ENCODE assay signal across 8 mouse cellular contexts in the genomic region with DNA sequence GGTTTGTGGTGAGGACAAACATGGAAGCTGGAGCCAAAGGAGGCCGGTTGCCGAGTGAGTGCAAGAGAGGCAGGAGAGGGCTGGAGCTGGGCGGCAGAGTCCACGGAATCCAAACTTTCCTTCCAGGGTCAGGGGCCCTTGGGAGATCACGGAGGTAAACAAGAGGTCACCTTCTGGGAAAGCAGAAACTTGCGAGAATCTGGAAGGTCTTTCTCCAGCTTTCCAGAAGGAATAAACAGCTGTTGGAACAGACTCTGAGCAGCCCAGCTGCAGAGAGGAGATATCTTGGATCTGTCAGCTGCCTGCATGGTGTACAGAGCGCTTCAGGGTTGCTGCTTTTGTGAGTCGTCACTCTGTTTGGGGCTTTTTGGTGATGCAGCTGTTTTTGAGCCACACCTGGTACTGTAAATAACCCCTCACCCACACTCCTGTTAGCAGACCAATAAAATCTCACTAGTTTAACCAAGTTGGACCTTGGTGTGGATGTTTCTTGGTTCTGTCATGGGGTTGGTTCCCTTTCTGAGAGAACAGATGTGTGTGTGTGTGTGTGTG. TPM values are rescaled to one million over a fixed set of nuclear protein-coding genes. Genes with fewer than 3 reads are reported as not detected.
DNase-seq lines count a peak whose midpoint lies in the region; ATAC-seq and TF ChIP-seq lines count a peak whose summit lies in the region.

No protein-coding gene starts in this region.

- H3K9me3 ChIP-seq in ES-E14 (ENCODE audit: control insufficient read depth, insufficient read depth, low read depth, low read length) = no peaks in the 10 kb centered on the region
- H3K9me3 ChIP-seq in forebrain, embryonic 15.5 days = no peaks in the 10 kb centered on the region
- H3K9me3 ChIP-seq in limb, embryonic 11.5 days (ENCODE audit: control insufficient read depth, low read length) = no peaks in the 10 kb centered on the region
- H3K9me3 ChIP-seq in midbrain, embryonic 14.5 days (ENCODE audit: control insufficient read depth, low read length) = no peaks in the 10 kb centered on the region

- H3K9ac ChIP-seq in ES-E14 (ENCODE audit: insufficient read depth, low read depth, low read length, poor library complexity, severe bottlenecking) = peak overlapping the region; percentile 52; the same call in 1 of the 2 replicates
- H3K9ac ChIP-seq in forebrain, embryonic 15.5 days (replicated peaks) = no peak overlapping the region
- no peak overlapping the region for H3K9ac ChIP-seq in limb, embryonic 11.5 days (ENCODE audit: low read length)
- H3K9ac ChIP-seq in midbrain, embryonic 14.5 days (replicated peaks; ENCODE audit: low read length) = no peak overlapping the region

- H3K4me1 ChIP-seq in ES-E14 (ENCODE audit: control insufficient read depth in 2 of 2, insufficient read depth in 2 of 2, low read length in 2 of 2, poor library complexity in 1 of 2) = peaks cover 0 to 18% of the 10 kb centered on the region in 2 experiments; a peak in 2 of 4 replicates
- H3K4me1 ChIP-seq in forebrain, embryonic 15.5 days = peaks cover 6% of the 10 kb centered on the region
- H3K4me1 ChIP-seq in limb, embryonic 11.5 days (ENCODE audit: control insufficient read depth, insufficient read depth, low read length) = no peaks in the 10 kb centered on the region
- no peaks in the 10 kb centered on the region for H3K4me1 ChIP-seq in midbrain, embryonic 14.5 days (ENCODE audit: control insufficient read depth, insufficient read depth, low read length)

- peak overlapping the region; percentile 6 to 34; a peak in 2 of 4 replicates for H3K4me3 ChIP-seq in ES-E14 (ENCODE audit: insufficient read depth in 1 of 2, low read depth in 1 of 2, low read length in 2 of 2, poor library complexity in 1 of 2, severe bottlenecking in 1 of 2)
- no peak overlapping the region for H3K4me3 ChIP-seq in forebrain, embryonic 15.5 days
- H3K4me3 ChIP-seq in limb, embryonic 11.5 days (ENCODE audit: low read depth, low read length) = no peak overlapping the region
- peak overlapping the region; percentile 20; the same call in 1 of the 2 replicates for H3K4me3 ChIP-seq in midbrain, embryonic 14.5 days (replicated peaks; ENCODE audit: low read depth, low read length)

- peak overlapping the region; percentile 62 for H3K27ac ChIP-seq in ES-E14 (ENCODE audit: insufficient read depth, low read depth, low read length, poor library complexity, severe bottlenecking)
- no peak overlapping the region for H3K27ac ChIP-seq in forebrain, embryonic 15.5 days (replicated peaks)
- H3K27ac ChIP-seq in limb, embryonic 11.5 days (replicated peaks; ENCODE audit: low read depth, low read length) = 0 out of 2 replicates have a peak overlapping the region, but pooled peaks have one; percentile 38
- H3K27ac ChIP-seq in midbrain, embryonic 14.5 days (replicated peaks; ENCODE audit: low read depth, low read length) = no peak overlapping the region

- H3K36me3 ChIP-seq in ES-E14 (ENCODE audit: control insufficient read depth, insufficient read depth, low read length, poor library complexity, severe bottlenecking) = no peaks in the 10 kb centered on the region
- no peaks in the 10 kb centered on the region for H3K36me3 ChIP-seq in forebrain, embryonic 15.5 days
- H3K36me3 ChIP-seq in limb, embryonic 11.5 days (ENCODE audit: control insufficient read depth, insufficient read depth, low read length) = no peaks in the 10 kb centered on the region
- no peaks in the 10 kb centered on the region for H3K36me3 ChIP-seq in midbrain, embryonic 14.5 days (ENCODE audit: control insufficient read depth, insufficient read depth, low read length)

- no peak for DNase-seq in ES-E14 (ENCODE audit: low read depth, low spot score)
- peak; percentile 33 for DNase-seq in heart, postnatal 4 days
- DNase-seq in limb, embryonic 11.5 days (ENCODE audit: low spot score) = peak; percentile 48
- DNase-seq in midbrain, embryonic 14.5 days = peak; percentile 38
- DNase-seq in thymus, postnatal 4 days = peak; percentile 57
- no peak for DNase-seq in cerebellum, adult 11 months
- no peak for DNase-seq in right cerebral cortex, postnatal 10 days (ENCODE audit: low spot score in 2 of 2)

- H3K27me3 ChIP-seq in forebrain, embryonic 15.5 days = no peaks in the 10 kb centered on the region
- no peaks in the 10 kb centered on the region for H3K27me3 ChIP-seq in limb, embryonic 11.5 days (ENCODE audit: control insufficient read depth, insufficient read depth, low read length)
- no peaks in the 10 kb centered on the region for H3K27me3 ChIP-seq in midbrain, embryonic 14.5 days (ENCODE audit: control insufficient read depth, insufficient read depth, low read length)

- 15% methylated on average over 8 of the region's 8 CpGs for WGBS in forebrain, embryonic 15.5 days
- 15% methylated on average over 8 of the region's 8 CpGs for WGBS in limb, embryonic 11.5 days
- 17% methylated on average over 8 of the region's 8 CpGs for WGBS in midbrain, embryonic 14.5 days

- in situ Hi-C loops in ES-E14 (cut with MboI; ENCODE audit: low sequenced_read_pairs in 2 of 2, unreplicated experiment in 2 of 2) = no loop called here

- ATAC-seq in forebrain, embryonic 15.5 days (replicated peaks) = peak; percentile 23; the same call in 1 of the 2 replicates
- peak; percentile 72 for ATAC-seq in limb, embryonic 11.5 days (ENCODE audit: insufficient number of reproducible peaks, low FRiP score, low TSS enrichment, low read depth)
- ATAC-seq in midbrain, embryonic 14.5 days (ENCODE audit: low FRiP score, low TSS enrichment) = peak; percentile 17; the same call in 1 of the 2 replicates

- H3K4me2 ChIP-seq in forebrain, embryonic 15.5 days (replicated peaks) = peak overlapping the region; percentile 41
- no peak overlapping the region; the same call in 1 of the 2 replicates for H3K4me2 ChIP-seq in limb, embryonic 11.5 days (ENCODE audit: low read depth, severe bottlenecking)
- H3K4me2 ChIP-seq in midbrain, embryonic 14.5 days (ENCODE audit: low read length) = peak overlapping the region; percentile 47

TF ChIP-seq in ES-E14, 5 proteins besides CTCF, POLR2A, EP300 and RAD21:
- TF ChIP-seq ZC3H11A (IDR thresholded peaks at IDR 0.05; ENCODE audit: borderline replicate concordance, low read depth, low read length) (no peak), MAFK (IDR thresholded peaks at IDR 0.05; ENCODE audit: insufficient read depth, low read depth, low read length) (peak; percentile 38; the same call in 1 of the 2 replicates), HCFC1 (IDR thresholded peaks at IDR 0.05; ENCODE audit: borderline replicate concordance, insufficient read depth, low read length) (no peak)

RNA-seq across cellular contexts. Expression of a gene that starts 40.7 kb away (rescaled TPM):
- total RNA-seq in ES-E14 (2012; rRNA removed) = 128 and 140 TPM in 2 replicates
- polyA plus RNA-seq in forebrain, embryonic 15.5 days (2015; fragmentation: Nextera tagmentation; extraction: Ambion mirVana) = 155 and 161 TPM in 2 replicates
- total RNA-seq in heart, postnatal 4 days (2021) = 100 to 1,000 TPM; 128 to 142 TPM
- polyA plus RNA-seq in limb, embryonic 11.5 days (2014; fragmentation: Nextera tagmentation; extraction: Ambion mirVana) = 135 and 141 TPM in 2 replicates
- 148 and 179 TPM in 2 replicates for polyA plus RNA-seq in midbrain, embryonic 14.5 days (2014; fragmentation: Nextera tagmentation; extraction: Ambion mirVana)

RNA-seq across cellular contexts. Expression of a gene that starts 45.0 kb away (rescaled TPM):
- total RNA-seq in ES-E14 (2012; rRNA removed) = 18.4 and 21.9 TPM in 2 replicates
- 0.40 and 0.75 TPM in 2 replicates for polyA plus RNA-seq in forebrain, embryonic 15.5 days (2015; fragmentation: Nextera tagmentation; extraction: Ambion mirVana)
- total RNA-seq in heart, postnatal 4 days (2021) = under 1 TPM in 1 of 2 experiments, not detected in 1; 0.54 TPM
- polyA plus RNA-seq in limb, embryonic 11.5 days (2014; fragmentation: Nextera tagmentation; extraction: Ambion mirVana) = 2.2 and 2.6 TPM in 2 replicates
- polyA plus RNA-seq in midbrain, embryonic 14.5 days (2014; fragmentation: Nextera tagmentation; extraction: Ambion mirVana) = 0.66 and 1.4 TPM in 2 replicates

RNA-seq across cellular contexts. Expression of a gene that starts 57.2 kb away (rescaled TPM):
- 10.7 and 10.8 TPM in 2 replicates for total RNA-seq in ES-E14 (2012; rRNA removed)
- 17.1 and 19.5 TPM in 2 replicates for polyA plus RNA-seq in forebrain, embryonic 15.5 days (2015; fragmentation: Nextera tagmentation; extraction: Ambion mirVana)
- total RNA-seq in heart, postnatal 4 days (2021) = 10 to 100 TPM; 74.1 to 74.2 TPM
- polyA plus RNA-seq in limb, embryonic 11.5 days (2014; fragmentation: Nextera tagmentation; extraction: Ambion mirVana) = 58.4 and 64.3 TPM in 2 replicates
- polyA plus RNA-seq in midbrain, embryonic 14.5 days (2014; fragmentation: Nextera tagmentation; extraction: Ambion mirVana) = 9.0 and 12.6 TPM in 2 replicates

Comparison
In these comparisons a context has a peak if more than half of its experiments do, and no peak if none do; other contexts are left out.
1. DNase-seq: peak in heart, postnatal 4 days (single experiment), limb, embryonic 11.5 days (single experiment), midbrain, embryonic 14.5 days (single experiment) and thymus, postnatal 4 days (single experiment); none in ES-E14 (single experiment), cerebellum, adult 11 months (single experiment) and right cerebral cortex, postnatal 10 days (0 of 2).
2. H3K27ac ChIP-seq: peak in ES-E14 (single experiment) and limb, embryonic 11.5 days (single experiment); none in forebrain, embryonic 15.5 days (single experiment) and midbrain, embryonic 14.5 days (single experiment).
3. H3K4me3 ChIP-seq: peak in ES-E14 (2 of 2) and midbrain, embryonic 14.5 days (single experiment); none in forebrain, embryonic 15.5 days (single experiment) and limb, embryonic 11.5 days (single experiment).
4. ATAC-seq: peak in every context shown above with its lines; median percentile 72 in limb, embryonic 11.5 days; 23 in forebrain, embryonic 15.5 days; 17 in midbrain, embryonic 14.5 days.